Mouse (Mus musculus) telencephalon, adult 2 months (tissue): Measurements from ENCODE around the gene Errfi1.

ENCODE experiments used
- DNase-seq: peaks from one replicate; pipeline ENCODE4 v3.0.0-alpha.2; 2011; ENCODE audit warnings: low read depth, low spot score

Gene Errfi1

DNA sequence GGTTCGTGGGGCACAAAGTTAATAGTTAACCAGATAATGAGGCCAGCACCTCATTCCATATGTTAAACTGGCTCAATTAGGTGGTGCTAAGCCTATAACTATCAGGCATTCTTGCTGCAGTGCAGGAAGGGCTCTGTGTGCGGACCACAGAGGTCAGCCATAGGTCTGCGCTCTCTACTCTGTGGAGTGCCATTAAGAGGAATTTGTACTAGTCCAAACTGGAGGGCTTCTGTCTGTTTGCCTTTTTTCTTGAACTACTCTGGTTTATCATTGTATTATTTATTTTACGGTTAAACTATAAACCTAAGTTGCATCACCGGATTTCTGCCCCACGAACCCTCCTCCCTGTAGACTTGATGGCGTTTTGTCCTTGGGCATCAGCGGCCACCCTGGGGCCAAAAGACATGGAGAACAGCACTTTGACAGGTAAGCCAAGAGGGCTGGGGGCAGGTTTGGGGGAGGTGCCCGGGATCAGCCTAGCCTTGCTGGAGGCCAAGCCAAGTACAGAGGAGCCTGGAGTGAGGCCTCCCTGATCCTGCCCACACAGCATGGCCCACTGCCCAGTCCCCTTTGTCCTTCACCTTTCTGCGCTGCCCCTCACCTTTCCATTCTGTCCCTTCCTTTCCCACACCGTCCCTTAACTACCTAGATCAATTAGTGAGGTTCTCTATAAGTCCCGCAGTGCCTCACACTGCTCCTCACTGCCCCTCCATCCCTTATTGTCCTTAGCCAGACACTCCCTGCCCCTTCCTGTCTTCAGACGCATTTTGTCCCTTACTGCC is at the start of gene Errfi1:
Errfi1 (plus strand) TSS at position 240 of the 782 bp plus-strand sequence.
- DNase-seq: no peak

DNA sequence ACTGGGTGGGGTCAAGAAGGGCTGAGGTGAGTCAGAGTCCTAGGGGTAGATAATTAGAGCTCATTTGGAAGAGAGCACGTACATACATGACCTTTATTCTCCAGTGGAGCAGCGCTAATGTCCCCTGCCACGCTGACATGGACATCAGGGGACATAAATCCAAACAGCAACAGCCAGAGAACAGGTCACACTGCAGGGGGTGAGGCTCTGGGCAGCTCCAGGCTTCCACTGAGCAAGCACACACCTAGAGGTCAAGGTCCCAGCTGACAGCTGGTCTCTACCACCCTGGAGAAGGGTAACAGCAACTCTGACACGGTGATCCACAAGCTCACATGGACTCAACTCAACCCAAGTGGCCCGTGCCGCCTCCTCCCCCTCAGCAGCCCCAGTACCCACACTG is 49.5 kb upstream of the Errfi1 start:
- DNase-seq: no peak

DNA sequence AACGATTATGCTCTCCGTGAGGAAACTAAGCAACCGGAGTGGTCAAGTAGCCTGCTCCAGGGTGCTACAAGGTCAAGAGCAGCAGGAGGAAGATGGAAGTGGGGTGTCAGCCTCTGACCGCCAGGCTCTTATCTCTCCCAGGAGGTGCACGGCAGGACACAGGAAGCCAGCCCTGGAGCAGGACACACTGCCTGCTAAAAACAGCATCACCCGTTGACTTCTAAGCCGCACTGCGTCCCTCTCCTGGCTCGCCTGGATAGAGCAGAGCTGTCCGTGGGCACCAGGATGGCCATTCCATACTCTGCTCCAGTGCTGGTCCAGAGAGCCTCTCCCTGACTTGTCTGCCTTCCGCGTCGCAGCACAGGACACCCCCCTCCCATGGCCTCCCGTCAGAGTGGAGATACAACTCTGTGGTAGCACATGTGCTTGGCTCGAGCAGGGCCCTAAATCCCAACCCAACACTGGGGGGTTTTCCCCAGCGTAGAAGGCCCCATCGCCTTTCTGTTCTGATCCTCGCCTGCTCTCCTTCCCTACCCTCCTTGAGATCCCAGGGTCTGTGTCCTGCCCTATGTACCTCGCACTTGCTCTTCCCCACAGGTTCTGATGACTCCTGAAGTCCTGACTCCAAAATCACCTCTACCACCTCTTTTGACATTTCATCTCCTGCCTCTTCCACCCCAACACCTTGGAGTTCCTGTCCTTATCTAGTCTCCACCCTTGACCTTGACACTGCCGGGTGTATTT is 45.8 kb upstream of the Errfi1 start:
- DNase-seq: no peak

DNA sequence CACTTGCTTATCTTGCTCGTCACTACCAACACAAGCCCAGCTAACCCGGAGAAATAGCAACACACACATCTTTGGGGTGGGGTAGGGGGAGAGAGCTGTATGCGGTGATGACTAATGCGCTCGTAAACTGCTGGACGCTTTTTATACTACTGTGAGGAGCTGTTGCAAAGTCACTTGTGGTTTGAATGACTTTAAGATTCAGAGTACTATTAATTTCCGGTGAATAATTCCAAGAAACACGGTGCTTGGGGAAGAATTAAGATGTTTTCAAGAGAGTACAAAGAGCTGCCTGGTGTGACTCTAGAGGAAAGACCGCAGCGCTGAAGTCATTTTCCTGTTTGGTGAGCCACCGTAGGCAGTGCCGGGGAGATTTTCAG is 45.3 kb upstream of the Errfi1 start:
- no peak for DNase-seq

DNA sequence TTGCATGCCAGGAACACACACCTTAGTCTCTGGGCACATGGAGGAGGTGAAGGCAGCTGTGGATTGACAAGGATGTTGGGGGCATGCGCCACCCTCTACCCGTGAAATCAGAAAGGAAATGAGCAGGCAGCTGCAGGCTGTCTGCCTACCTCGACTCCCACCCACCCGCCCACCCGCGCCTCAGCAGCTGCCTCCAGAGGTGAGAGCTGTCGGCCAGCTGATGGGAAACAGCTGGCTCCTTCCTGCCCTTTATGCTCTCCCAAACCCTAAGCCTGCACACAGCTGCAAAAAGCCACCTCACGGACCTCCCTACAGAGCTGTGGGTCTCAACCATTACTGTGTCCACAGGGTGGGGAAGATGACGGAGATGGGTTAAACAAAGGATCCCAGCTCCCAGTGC is 44.4 kb upstream of the Errfi1 start:
- no peak for DNase-seq

DNA sequence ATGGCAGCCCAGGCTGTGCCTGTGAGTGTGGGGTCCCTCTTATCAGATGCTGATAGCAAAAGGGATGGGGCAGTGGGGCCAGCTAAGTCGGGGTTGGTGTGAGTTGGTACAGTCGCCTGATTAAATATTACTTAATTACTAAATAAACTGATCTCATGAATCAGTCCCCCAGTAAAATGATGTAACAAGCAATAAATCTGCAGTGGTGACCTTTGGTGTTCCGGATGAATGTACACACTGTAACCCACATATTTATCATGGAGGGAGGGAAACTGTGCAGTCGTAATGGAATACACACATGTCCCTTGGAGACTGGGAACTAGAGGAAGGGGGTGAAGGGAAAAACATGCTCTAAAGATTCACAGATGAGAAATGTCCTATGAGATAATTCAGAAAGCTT is 38.6 kb upstream of the Errfi1 start:
- DNase-seq: no peak

DNA sequence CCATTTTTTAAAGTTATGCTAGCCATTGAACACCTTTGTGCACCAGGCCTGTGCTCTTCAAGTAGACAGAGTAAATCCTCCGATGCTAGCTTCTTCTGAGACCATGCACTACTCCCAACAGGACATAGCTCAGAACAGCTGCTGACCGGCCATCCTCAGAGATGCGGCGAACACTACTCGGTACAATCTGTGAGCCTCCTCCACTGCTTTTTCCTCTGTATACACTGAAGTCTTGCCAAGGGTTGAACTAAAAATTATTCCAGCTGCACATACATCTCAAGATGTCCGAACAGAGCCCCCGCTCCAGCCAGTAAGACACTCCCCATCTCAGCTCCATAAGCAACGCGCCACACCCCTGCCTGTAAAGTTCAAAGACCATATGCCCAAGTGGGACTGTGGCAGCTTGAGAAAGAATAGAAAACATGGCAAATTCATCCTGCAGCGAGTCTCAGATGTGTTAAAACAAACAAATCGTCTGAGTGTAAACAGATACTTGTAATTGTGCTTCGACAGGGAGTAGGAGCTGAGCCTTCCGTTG is 37.2 kb upstream of the Errfi1 start:
- no peak for DNase-seq

DNA sequence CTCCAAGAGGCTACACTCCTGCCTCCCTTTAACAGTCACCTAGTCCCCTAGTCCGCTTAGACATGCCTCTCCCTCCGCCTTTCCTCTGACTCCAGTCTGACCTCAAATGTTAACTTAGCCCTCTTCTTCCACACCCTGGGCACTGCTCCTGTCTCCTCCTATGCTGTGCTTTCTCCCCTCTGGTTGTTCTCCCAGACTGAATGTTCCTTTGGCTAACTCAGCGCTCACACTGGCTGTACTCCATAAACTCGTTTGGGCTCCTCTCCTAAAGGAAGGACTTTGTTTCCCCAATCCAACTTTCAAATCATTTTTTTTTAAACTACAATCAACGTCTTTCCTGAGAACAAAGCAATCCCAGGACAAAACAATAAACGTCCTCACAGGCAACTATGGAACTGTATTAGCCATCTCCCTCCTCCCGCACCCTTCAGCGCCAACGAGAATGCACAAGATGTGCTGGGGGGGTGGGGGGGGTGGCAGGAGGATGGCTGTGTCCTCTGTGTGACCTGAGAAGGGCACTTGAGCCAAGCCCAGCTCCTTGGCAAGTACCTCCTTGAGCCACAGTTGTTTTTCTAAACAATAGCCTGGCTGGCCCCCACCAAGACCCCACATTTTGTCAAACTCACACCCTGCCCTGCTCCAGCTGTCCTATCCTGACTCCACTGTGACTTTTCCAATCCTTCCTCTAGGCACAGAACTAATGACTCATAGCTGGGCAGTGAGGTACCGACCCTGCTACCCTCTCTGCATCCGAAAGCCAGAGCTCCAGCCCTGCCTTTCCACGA is 34.4 kb upstream of the Errfi1 start:
- no peak for DNase-seq

DNA sequence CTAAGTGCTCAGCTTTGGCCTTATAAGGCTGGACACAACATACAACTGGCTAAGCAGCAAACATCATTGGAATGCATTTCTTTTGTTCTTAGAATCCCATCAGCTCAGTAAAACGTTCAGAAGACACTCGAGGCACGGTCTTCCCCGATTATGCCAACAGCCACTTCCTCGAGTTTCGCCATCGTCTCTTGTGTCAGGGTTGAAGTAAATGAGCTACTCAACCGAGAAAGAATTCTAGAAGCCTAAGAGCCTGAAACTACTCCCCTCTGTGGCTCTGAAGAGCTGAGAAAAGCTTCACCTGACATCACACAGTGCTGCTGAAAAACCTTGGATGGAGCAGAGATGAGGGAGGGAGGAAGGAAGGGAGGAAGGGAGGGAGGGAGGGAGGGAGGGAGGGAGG is 32.3 kb upstream of the Errfi1 start:
- DNase-seq: no peak

DNA sequence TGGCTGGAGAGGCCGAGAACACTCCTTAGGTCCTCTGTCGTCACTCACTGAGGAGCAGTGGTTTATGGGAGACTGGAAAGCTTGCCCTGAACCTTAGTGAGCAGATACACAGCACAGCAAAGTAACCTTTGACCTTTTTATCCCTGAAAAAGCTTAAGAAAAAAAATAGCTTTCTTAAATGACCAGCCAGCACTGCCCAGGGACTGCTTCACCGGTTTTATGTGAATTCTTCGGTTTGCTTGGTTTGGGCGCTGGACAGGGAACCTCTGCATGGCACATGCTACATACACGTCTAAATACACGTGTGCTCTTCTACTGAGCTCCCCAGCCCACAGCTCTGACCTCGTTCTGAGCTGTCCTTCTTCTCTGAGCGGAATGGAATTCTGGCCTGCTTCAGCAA is 31.1 kb upstream of the Errfi1 start:
- DNase-seq: no peak

DNA sequence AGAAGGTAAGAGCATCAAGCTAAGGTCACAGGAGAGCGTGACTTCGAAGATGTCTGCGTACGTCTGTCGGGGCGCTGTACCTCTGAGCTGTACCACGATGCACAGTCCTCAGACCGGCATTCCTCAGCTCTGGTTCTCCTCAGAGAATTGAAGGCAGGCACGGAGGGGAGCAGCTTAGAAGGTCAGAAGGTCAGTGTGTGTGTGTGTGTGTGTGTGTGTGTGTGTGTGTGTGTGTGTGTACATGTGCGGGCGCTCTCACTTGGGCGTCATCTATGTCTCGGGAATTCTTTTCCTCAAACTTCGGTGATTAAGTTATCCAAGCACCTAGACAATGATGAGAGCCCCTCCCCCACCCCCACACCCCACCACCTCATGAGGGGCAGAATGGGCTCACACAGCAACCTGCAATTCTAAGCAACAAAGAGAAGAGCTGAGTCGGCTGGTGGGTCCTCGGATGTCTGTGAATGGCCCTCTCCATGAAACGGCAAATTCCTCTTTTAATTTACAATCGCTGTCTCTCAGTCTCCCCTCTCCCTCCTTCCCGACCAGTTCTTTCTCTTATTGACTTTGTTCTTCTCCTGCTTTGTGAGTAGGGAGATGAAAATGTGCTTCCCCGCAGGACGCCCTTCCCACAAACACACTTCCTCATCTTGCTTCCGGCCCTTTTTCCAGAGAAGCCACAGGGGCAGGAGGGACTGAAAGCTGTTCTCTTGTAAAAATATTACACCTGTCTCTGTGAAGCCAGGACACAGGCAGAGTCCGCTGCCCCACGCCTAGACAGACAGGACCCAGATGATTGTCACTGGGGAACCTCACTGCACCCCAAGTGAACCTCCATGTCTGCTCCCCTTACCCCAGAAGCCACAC is 29.9 kb upstream of the Errfi1 start:
- no peak for DNase-seq

DNA sequence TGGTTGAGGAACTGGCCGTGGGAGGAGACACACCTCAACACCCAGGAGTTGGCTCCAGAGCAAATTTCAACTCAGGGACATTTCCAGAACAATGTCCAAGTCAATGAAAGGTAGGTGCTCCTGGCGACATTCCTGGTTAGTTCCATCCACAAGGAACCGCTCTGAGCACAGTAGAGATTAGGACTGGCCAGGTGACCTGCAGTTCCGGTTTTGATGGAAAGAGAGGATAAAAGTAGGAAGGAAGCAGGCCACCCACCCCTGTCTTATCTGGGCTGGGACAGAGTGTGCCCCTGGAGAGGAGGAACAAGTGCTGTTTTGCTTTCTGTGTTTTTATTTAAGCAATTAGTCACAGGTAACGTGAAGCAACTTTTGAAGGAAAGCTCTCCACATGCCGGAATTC is 28.8 kb upstream of the Errfi1 start:
- no peak for DNase-seq

DNA sequence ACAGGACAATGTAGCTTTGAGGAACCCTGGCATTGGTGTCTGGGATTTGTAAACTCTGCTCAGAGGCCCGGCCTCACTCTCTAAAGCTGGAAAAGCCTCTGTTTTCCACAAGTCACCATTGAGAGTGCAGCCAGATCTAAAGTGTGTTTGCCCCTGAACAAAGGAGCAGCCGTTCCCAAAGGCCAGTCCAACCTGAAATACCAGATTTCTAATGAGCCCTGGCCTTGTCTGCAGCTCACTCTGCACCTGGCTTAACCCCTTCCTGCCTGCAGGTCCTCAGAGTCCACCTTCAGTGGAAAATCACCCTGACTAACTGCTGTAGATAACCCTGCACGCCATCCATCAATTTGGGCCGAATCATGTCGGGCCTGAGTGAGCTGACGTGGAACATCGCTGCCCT is 28.2 kb upstream of the Errfi1 start:
- DNase-seq: no peak

DNA sequence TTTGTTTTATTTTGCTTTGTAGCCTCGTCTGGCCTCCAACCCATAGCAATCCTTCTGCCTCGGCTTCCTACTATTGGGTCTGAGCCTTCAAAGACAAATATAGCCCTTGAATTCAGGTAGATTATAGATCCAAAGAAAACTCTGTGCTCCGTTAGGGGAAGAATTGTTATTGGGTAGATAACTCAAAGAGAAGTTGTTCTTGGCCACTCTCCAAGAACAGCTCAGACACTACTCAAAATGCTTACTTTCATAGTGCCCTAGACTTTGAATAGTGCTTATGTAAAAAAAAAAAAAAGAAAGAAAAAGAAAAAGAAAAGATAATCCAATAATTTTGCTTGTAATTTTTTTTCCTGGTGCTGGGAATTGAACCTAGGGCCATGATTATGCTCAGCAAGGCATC is 22.4 kb upstream of the Errfi1 start:
- DNase-seq: no peak

DNA sequence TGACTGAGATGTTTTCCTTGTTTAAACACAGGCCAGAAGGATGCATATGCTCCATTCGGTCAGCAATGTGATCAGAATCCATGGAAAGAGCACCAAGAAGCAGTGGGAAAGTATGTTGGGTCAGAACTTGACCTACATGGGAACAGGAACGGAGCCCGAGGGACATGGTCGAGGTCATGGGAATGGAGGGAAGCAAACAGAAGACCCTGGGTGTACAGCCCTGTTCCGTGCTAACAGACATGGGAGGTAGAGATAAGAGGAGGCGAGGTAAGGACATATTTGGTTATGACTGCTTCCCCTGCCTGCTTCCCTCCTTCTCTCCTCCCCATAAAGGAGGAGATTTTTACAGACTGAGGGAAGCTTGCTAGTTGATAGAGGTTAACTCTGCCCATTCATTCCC is 21.8 kb upstream of the Errfi1 start:
- DNase-seq: no peak

DNA sequence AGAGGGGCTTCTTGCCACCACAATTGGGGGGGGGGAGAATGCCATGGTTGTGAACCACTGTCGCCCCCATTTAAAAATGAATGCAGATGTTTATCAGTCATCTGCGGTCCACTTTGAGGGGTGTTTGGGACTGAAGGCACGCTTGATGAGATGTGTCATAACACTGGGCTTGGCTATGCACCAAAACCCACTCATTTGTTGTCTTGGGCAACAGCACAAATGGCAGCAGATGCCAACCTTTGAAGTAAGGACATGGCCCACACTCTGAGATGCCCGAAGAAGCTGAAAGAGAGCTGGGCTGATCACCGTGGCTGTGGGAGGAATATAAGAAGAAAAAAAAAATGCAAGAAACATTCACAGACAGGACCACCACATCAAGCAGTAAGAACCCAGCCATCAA is 18.6 kb upstream of the Errfi1 start:
- no peak for DNase-seq

DNA sequence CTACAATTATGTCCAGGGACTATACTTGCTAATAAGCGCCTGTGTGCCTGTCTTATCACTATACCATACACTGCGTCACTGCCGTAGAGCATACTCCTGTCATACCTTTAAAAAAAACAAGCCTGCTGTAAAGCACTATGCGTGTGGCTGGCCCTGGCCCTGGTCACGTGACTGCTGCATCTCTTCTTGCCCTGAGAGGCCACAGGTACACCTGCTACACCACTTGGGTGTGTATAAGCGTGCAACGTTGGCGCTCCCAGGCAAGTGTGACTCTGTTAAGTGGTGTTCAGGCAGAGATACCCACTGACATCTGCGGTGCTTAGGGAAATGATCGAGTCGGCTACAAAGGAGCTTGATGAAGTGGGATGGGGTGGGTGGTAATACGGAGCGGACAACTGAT is 17.5 kb upstream of the Errfi1 start:
- no peak for DNase-seq

DNA sequence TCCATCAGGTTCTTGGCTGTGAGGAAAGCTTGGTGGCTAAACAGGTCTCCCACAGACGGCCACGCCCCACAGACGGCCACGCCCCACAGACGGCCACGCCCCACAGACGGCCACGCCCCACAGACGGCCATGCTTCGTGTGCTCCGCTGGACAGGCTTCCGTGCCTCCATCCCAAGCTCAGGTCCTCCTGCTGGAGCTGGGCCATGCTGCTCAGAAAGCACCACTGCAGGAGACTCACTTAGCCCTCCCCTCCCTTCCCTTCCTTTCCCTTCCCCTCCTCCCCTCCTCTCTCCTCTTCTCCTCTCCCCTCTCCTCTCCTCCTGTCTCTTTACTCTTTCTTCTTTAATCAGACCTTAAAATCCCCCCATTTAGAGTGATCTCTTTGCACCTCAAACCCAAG is 16.8 kb upstream of the Errfi1 start:
- no peak for DNase-seq

DNA sequence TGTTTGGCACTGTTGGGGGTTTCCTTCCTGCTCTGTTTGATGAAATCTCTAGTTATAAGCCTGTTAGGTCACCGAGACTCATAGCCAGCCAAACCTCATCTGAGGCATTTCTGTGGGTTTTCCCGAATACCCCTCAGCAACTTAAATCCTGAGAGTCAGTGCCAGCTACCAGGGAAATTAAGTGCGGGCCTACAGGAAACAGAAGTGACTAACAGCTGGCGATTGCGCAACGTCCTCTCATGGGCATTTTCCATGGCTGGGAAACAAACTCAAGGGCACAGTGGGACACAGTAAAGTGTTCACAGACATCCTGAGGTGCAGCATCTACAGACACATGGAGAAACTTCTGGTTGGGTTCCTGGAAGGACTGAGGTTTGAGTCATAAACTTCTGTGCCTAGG is 16.3 kb upstream of the Errfi1 start:
- no peak for DNase-seq

DNA sequence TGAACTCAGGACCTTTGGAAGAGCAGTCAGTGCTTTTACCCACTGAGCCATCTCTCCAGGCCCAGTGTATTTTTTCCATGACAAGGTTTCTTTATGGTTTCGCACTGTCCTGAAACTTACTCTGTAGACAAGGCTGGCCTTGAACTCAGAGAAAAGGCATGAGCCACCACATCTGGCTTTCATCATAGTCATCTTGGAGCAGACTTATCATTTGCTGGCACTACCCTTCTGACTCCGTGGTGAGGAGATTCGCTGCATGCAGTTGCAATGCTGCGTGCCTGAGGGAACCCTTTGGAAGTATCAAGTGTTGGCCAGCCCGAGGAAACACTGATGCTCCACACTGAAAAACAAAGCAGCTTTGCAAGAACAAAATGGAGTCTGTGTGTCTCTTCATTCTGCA is 11.7 kb upstream of the Errfi1 start:
- no peak for DNase-seq

DNA sequence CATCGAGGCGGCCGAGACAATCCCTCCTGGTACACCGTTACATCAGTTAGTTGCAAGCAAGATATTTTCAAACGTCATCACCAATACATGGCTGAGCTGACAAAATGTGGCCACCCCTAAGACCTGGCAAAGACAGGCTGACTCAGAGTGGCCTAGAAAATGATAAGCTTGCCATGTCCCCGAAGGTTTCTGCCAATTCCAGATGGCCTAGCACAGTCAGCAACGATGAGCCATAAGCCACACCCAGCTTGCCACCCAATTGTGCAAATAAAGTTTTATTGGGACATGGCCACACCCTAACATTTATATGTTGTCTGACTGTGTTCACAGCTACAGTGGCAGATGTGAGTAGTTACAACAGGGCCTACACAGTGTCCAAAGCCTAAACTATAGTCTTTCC is 10.5 kb upstream of the Errfi1 start:
- no peak for DNase-seq
